22 mouse cellular contexts compared by ENCODE assay signal in genomic region chr4:105545486-105545885, GRCm38 (mm10).
"Had no signal": no experiment of that assay in that cellular context is flagged by ENCODE, and none has a peak within 500 bp of the region (broad histone marks: within the 10 kb centered on the region; RNA-seq: fewer than 3 reads in every experiment).

No protein-coding gene starts in this region.

- H3K36me3 ChIP-seq: limb, embryonic 10.5 days; limb, embryonic 13.5 days; liver, embryonic 12.5 days; liver, embryonic 15.5 days; lung, embryonic 15.5 days; midbrain, embryonic 10.5 days; midbrain, embryonic 13.5 days; neural tube, embryonic 13.5 days had no signal

- DNase-seq: kidney, postnatal 14 days; layer of hippocampus, adult 9-11 months; liver; lung, adult 18-20 months; lung, postnatal 10 days; lung, postnatal 36 days; retina, postnatal 1 day; right cerebral cortex, postnatal 25 days; thymus, adult 18-20 months; thymus, postnatal 36 days had no signal

- H3K4me1 ChIP-seq: liver, embryonic 12.5 days; liver, embryonic 15.5 days; lung, embryonic 15.5 days; midbrain, embryonic 10.5 days; midbrain, embryonic 13.5 days; neural tube, embryonic 13.5 days had no signal

- H3K9me3 ChIP-seq: limb, embryonic 10.5 days; liver, embryonic 12.5 days; liver, embryonic 15.5 days; lung, embryonic 15.5 days; megakaryocyte, embryonic 14.5 days; midbrain, embryonic 13.5 days; neural tube, embryonic 13.5 days had no signal

- H3K9ac ChIP-seq: limb, embryonic 13.5 days; liver, embryonic 12.5 days; liver, embryonic 15.5 days; lung, embryonic 15.5 days; midbrain, embryonic 13.5 days; neural tube, embryonic 13.5 days had no signal

- H3K4me3 ChIP-seq: layer of hippocampus, adult 2 months; limb, embryonic 10.5 days; limb, embryonic 13.5 days; liver, embryonic 12.5 days; liver, embryonic 15.5 days; lung, embryonic 15.5 days; megakaryocyte, embryonic 14.5 days; midbrain, embryonic 10.5 days; midbrain, embryonic 13.5 days; myocyte; neural tube, embryonic 13.5 days had no signal

- H3K27me3 ChIP-seq: limb, embryonic 13.5 days; liver, embryonic 12.5 days; liver, embryonic 15.5 days; lung, embryonic 15.5 days; megakaryocyte, embryonic 14.5 days; midbrain, embryonic 13.5 days; neural tube, embryonic 13.5 days had no signal

- H3K4me2 ChIP-seq: limb, embryonic 13.5 days; liver, embryonic 12.5 days; liver, embryonic 15.5 days; lung, embryonic 15.5 days; midbrain, embryonic 13.5 days; neural tube, embryonic 13.5 days had no signal

- H3K27ac ChIP-seq: layer of hippocampus, adult 2 months; limb, embryonic 10.5 days; limb, embryonic 13.5 days; liver, embryonic 12.5 days; liver, embryonic 15.5 days; lung, embryonic 15.5 days; midbrain, embryonic 10.5 days; midbrain, embryonic 13.5 days; neural tube, embryonic 13.5 days had no signal

- ATAC-seq: liver, embryonic 12.5 days; midbrain, embryonic 13.5 days; midbrain, embryonic 16.5 days had no signal
